In genomic region chr11:50939621-50940366, GRCm38 (mm10) we compare ENCODE assay signal across 9 mouse cellular contexts. TPM values are rescaled to one million over a fixed set of nuclear protein-coding genes. Genes with fewer than 3 reads are reported as not detected.
DNase-seq lines count a peak whose midpoint lies in the region; ATAC-seq and TF ChIP-seq lines count a peak whose summit lies in the region.
"Had no signal": no experiment of that assay in that cellular context is flagged by ENCODE, and none has a peak within 500 bp of the region (broad histone marks: within the 10 kb centered on the region; RNA-seq: fewer than 3 reads in every experiment).

No protein-coding gene starts in this region.

- peak; percentile 80; the same call in 1 of the 2 replicates for TF ChIP-seq CTCF in cerebellum, adult 2 months (IDR thresholded peaks at IDR 0.05; ENCODE audit: borderline replicate concordance, insufficient read depth, low read depth, low read length)
- peak; percentile 99 for TF ChIP-seq CTCF in kidney, postnatal 0 days (IDR thresholded peaks at IDR 0.05; ENCODE audit: low read depth)
- TF ChIP-seq CTCF in midbrain, postnatal 0 days (IDR thresholded peaks at IDR 0.05): peak; percentile 97

- H3K4me3 ChIP-seq in cerebellum, adult 2 months (replicated peaks; ENCODE audit: insufficient read depth, low read depth, low read length): no peak overlapping the region
- no peak overlapping the region for H3K4me3 ChIP-seq in forebrain, embryonic 13.5 days
- no peak overlapping the region for H3K4me3 ChIP-seq in kidney, postnatal 0 days (replicated peaks; ENCODE audit: low read depth, low read length)
- no peak overlapping the region for H3K4me3 ChIP-seq in midbrain, postnatal 0 days (ENCODE audit: low read depth, low read length)

- ATAC-seq in forebrain, embryonic 13.5 days: peak; percentile 61; the same call in 1 of the 2 replicates
- peak; percentile 59; the same call in 1 of the 2 replicates for ATAC-seq in kidney, postnatal 0 days (replicated peaks; ENCODE audit: low FRiP score, low read depth)
- ATAC-seq in midbrain, postnatal 0 days (ENCODE audit: low FRiP score): peak; percentile 34; the same call in 1 of the 2 replicates

- peaks cover 4% of the 10 kb centered on the region; the same call in 1 of the 2 replicates for H3K4me1 ChIP-seq in cerebellum, adult 2 months (ENCODE audit: control insufficient read depth, insufficient read depth, low read length)
- H3K4me1 ChIP-seq in forebrain, embryonic 13.5 days: no peaks in the 10 kb centered on the region
- H3K4me1 ChIP-seq in kidney, postnatal 0 days (replicated peaks; ENCODE audit: insufficient read depth, low read length): no peaks in the 10 kb centered on the region
- H3K4me1 ChIP-seq in midbrain, postnatal 0 days (ENCODE audit: insufficient read depth, low read length): no peaks in the 10 kb centered on the region

- no peak overlapping the region for H3K4me2 ChIP-seq in forebrain, embryonic 13.5 days
- H3K4me2 ChIP-seq in kidney, postnatal 0 days (ENCODE audit: low read length): no peak overlapping the region
- no peak overlapping the region for H3K4me2 ChIP-seq in midbrain, postnatal 0 days (ENCODE audit: low read depth, low read length, poor library complexity, severe bottlenecking)

- WGBS in cerebellum, adult 2 months: 38% methylated on average over 14 of the region's 14 CpGs
- 35% methylated on average over 14 of the region's 14 CpGs for WGBS in forebrain, embryonic 13.5 days
- WGBS in kidney, postnatal 0 days: 32% methylated on average over 14 of the region's 14 CpGs
- 35% methylated on average over 14 of the region's 14 CpGs for WGBS in midbrain, postnatal 0 days

- no peaks in the 10 kb centered on the region for H3K36me3 ChIP-seq in forebrain, embryonic 13.5 days (ENCODE audit: poor library complexity, severe bottlenecking)
- no peaks in the 10 kb centered on the region for H3K36me3 ChIP-seq in kidney, postnatal 0 days (ENCODE audit: insufficient read depth, low read length)
- H3K36me3 ChIP-seq in midbrain, postnatal 0 days (ENCODE audit: insufficient read depth, low read length): no peaks in the 10 kb centered on the region

- no peaks in the 10 kb centered on the region for H3K9me3 ChIP-seq in forebrain, embryonic 13.5 days (replicated peaks)
- no peaks in the 10 kb centered on the region for H3K9me3 ChIP-seq in kidney, postnatal 0 days (replicated peaks; ENCODE audit: low read length)
- no peaks in the 10 kb centered on the region for H3K9me3 ChIP-seq in midbrain, postnatal 0 days (ENCODE audit: low read length)

- no peak overlapping the region for H3K27ac ChIP-seq in cerebellum, adult 2 months (ENCODE audit: insufficient read depth, low read length)
- no peak overlapping the region for H3K27ac ChIP-seq in forebrain, embryonic 13.5 days
- H3K27ac ChIP-seq in kidney, postnatal 0 days: no peak overlapping the region
- no peak overlapping the region for H3K27ac ChIP-seq in midbrain, postnatal 0 days (ENCODE audit: low read depth, low read length)

- no peak overlapping the region for H3K9ac ChIP-seq in forebrain, embryonic 13.5 days
- no peak overlapping the region for H3K9ac ChIP-seq in kidney, postnatal 0 days (ENCODE audit: low read depth, low read length)
- H3K9ac ChIP-seq in midbrain, postnatal 0 days (replicated peaks; ENCODE audit: low read length, poor library complexity, severe bottlenecking): no peak overlapping the region

- DNase-seq in cerebellum, adult 2 months: peak; percentile 23 to 33
- no peak for DNase-seq in cerebellum, adult 11 months
- DNase-seq in urinary bladder, postnatal 14 days (ENCODE audit: low spot score): peak; percentile 21
- DNase-seq in urinary bladder, postnatal 4 days (ENCODE audit: low spot score in 2 of 2): no peak
- peak; percentile 93 for DNase-seq in kidney, postnatal 0 days (ENCODE audit: low spot score)
- peak; percentile 85 for DNase-seq in midbrain, postnatal 0 days (ENCODE audit: low spot score)
- no peak for DNase-seq in urinary bladder, postnatal 25 days (ENCODE audit: low spot score)

- no peaks in the 10 kb centered on the region for H3K27me3 ChIP-seq in cerebellum, adult 2 months (ENCODE audit: control insufficient read depth, insufficient read depth, low read length)
- no peaks in the 10 kb centered on the region for H3K27me3 ChIP-seq in forebrain, embryonic 13.5 days
- H3K27me3 ChIP-seq in kidney, postnatal 0 days (ENCODE audit: insufficient read depth, low read length): no peaks in the 10 kb centered on the region
- no peaks in the 10 kb centered on the region for H3K27me3 ChIP-seq in midbrain, postnatal 0 days (ENCODE audit: insufficient read depth, low read length)

- no peak for TF ChIP-seq POLR2A in cerebellum, adult 2 months (IDR thresholded peaks at IDR 0.05; ENCODE audit: borderline replicate concordance, insufficient read depth, low read length)

RNA-seq across cellular contexts. Expression of gene 4933414I15Rik, which starts 3.8 kb away (rescaled TPM):
- polyA plus RNA-seq in cerebellum, adult 2 months (2012; rRNA removed): not detected in 2 replicates
- polyA plus RNA-seq in forebrain, embryonic 13.5 days (2015; fragmentation: Nextera tagmentation; extraction: Ambion mirVana): not detected in 2 replicates
- not detected in 2 replicates for polyA plus RNA-seq in kidney, postnatal 0 days (2015; fragmentation: Nextera tagmentation; extraction: Ambion mirVana)
- not detected in 2 replicates for total RNA-seq in midbrain, postnatal 0 days (2014; rRNA removed)
- not detected in 2 replicates for polyA plus RNA-seq in midbrain, postnatal 0 days (2015; fragmentation: Nextera tagmentation; extraction: Ambion mirVana)
- total RNA-seq: layer of hippocampus, adult 8-10 months had no signal

RNA-seq across cellular contexts. Expression of gene Zfp354b, which starts 8.4 kb away (rescaled TPM):
- 3.5 and 3.6 TPM in 2 replicates for polyA plus RNA-seq in cerebellum, adult 2 months (2012; rRNA removed)
- polyA plus RNA-seq in forebrain, embryonic 13.5 days (2015; fragmentation: Nextera tagmentation; extraction: Ambion mirVana): 2.2 and 2.3 TPM in 2 replicates
- polyA plus RNA-seq in kidney, postnatal 0 days (2015; fragmentation: Nextera tagmentation; extraction: Ambion mirVana): 1.6 and 1.7 TPM in 2 replicates
- total RNA-seq in midbrain, postnatal 0 days (2014; rRNA removed): 2.0 and 2.8 TPM in 2 replicates
- polyA plus RNA-seq in midbrain, postnatal 0 days (2015; fragmentation: Nextera tagmentation; extraction: Ambion mirVana): 2.7 and 3.8 TPM in 2 replicates

RNA-seq across cellular contexts. Expression of gene Prop1, which starts 13.8 kb away (rescaled TPM):
- not detected in 2 replicates for polyA plus RNA-seq in cerebellum, adult 2 months (2012; rRNA removed)
- not detected in 2 replicates for polyA plus RNA-seq in forebrain, embryonic 13.5 days (2015; fragmentation: Nextera tagmentation; extraction: Ambion mirVana)
- polyA plus RNA-seq in kidney, postnatal 0 days (2015; fragmentation: Nextera tagmentation; extraction: Ambion mirVana): not detected in 2 replicates
- not detected in 2 replicates for total RNA-seq in midbrain, postnatal 0 days (2014; rRNA removed)
- not detected in 2 replicates for polyA plus RNA-seq in midbrain, postnatal 0 days (2015; fragmentation: Nextera tagmentation; extraction: Ambion mirVana)
- total RNA-seq: layer of hippocampus, adult 8-10 months had no signal

RNA-seq across cellular contexts. Expression of gene Zfp2, which starts 23.8 kb away (rescaled TPM):
- polyA plus RNA-seq in cerebellum, adult 2 months (2012; rRNA removed): 18.8 and 19.2 TPM in 2 replicates
- polyA plus RNA-seq in forebrain, embryonic 13.5 days (2015; fragmentation: Nextera tagmentation; extraction: Ambion mirVana): 40.6 and 43.9 TPM in 2 replicates
- polyA plus RNA-seq in kidney, postnatal 0 days (2015; fragmentation: Nextera tagmentation; extraction: Ambion mirVana): 10.8 and 10.9 TPM in 2 replicates
- 27.9 and 29.1 TPM in 2 replicates for total RNA-seq in midbrain, postnatal 0 days (2014; rRNA removed)
- 33.9 and 35.5 TPM in 2 replicates for polyA plus RNA-seq in midbrain, postnatal 0 days (2015; fragmentation: Nextera tagmentation; extraction: Ambion mirVana)

RNA-seq across cellular contexts. Expression of gene Olfr1378, which starts 26.5 kb away (rescaled TPM):
- not detected in 2 replicates for polyA plus RNA-seq in cerebellum, adult 2 months (2012; rRNA removed)
- not detected in 2 replicates for polyA plus RNA-seq in forebrain, embryonic 13.5 days (2015; fragmentation: Nextera tagmentation; extraction: Ambion mirVana)
- polyA plus RNA-seq in kidney, postnatal 0 days (2015; fragmentation: Nextera tagmentation; extraction: Ambion mirVana): not detected in 2 replicates
- not detected in 2 replicates for total RNA-seq in midbrain, postnatal 0 days (2014; rRNA removed)
- polyA plus RNA-seq in midbrain, postnatal 0 days (2015; fragmentation: Nextera tagmentation; extraction: Ambion mirVana): 0.16 TPM in 1 of 2 replicates, not detected in the other
- total RNA-seq: layer of hippocampus, adult 8-10 months had no signal

Comparison
In these comparisons a context has a peak if more than half of its experiments do, and no peak if none do; other contexts are left out.
1. DNase-seq: peak in cerebellum, adult 2 months (2 of 2), urinary bladder, postnatal 14 days (single experiment), kidney, postnatal 0 days (single experiment) and midbrain, postnatal 0 days (single experiment); none in cerebellum, adult 11 months (single experiment), urinary bladder, postnatal 4 days (0 of 2) and urinary bladder, postnatal 25 days (single experiment).
2. Peak in every context shown above with its lines, with median percentiles within 50 percentile points of each other: CTCF ChIP-seq and ATAC-seq.